Mouse (Mus musculus): Measurements from ENCODE around the gene Acat3. TPM values are rescaled to one million over a fixed set of nuclear protein-coding genes. Genes with fewer than 3 reads are reported as not detected.

The Acat3 gene
- total and polyA plus RNA-seq, 3 experiments, result 0.77 to 12.7 (median 1.4) TPM

- H3K4me1 ChIP-seq (ENCODE audit: control insufficient read depth in 1 of 2, insufficient read depth in 2 of 2), result no peaks in the 10 kb centered on the region
- TF ChIP-seq MAFK (IDR thresholded peaks at IDR 0.05; ENCODE audit: insufficient replicate concordance, low read length) (no peak), ZNF384 (IDR thresholded peaks at IDR 0.05; ENCODE audit: low read depth, low read length) (peak; percentile 45; the same call in 1 of the 2 replicates), ZC3H11A (IDR thresholded peaks at IDR 0.05; ENCODE audit: low read depth, low read length) (no peak), NRF1 (IDR thresholded peaks at IDR 0.05; ENCODE audit: low read depth, low read length) (no peak), BHLHE40 (IDR thresholded peaks at IDR 0.05; ENCODE audit: low read depth, low read length) (no peak), ZMIZ1 (IDR thresholded peaks at IDR 0.05; ENCODE audit: low read depth, low read length) (no peak)
- H3K4me3 ChIP-seq (replicated peaks in 1 of 3; ENCODE audit: low read depth in 2 of 3, low read length in 2 of 3, poor library complexity in 1 of 3), result no peak overlapping the region
- H3K4me2 ChIP-seq (ENCODE audit: insufficient read depth, low read depth, poor library complexity, severe bottlenecking), result no peak overlapping the region
- in situ Hi-C loops (cut with MboI; ENCODE audit: low pct_ligation_motif_present, low pct_unique_long_range_greater_than_20kb, low sequenced_read_pairs) (no loop called here), dilution Hi-C loops (cut with MboI; ENCODE audit: extremely low pct_ligation_motif_present, extremely low pct_unique_long_range_greater_than_20kb, low sequenced_read_pairs) (no loop called here)
- H3K79me2 ChIP-seq (replicated peaks; ENCODE audit: control insufficient read depth, extremely low read depth, insufficient read depth, poor library complexity, severe bottlenecking), result peaks cover under 1% of the 10 kb centered on the region; the same call in 1 of the 2 replicates
- no peaks in the 10 kb centered on the region for H3K27me3 ChIP-seq (replicated peaks)
- H3K9me3 ChIP-seq (replicated peaks; ENCODE audit: low read length), result no peaks in the 10 kb centered on the region
- peaks cover 20 to 65% of the 10 kb centered on the region in 2 experiments for H3K36me3 ChIP-seq (replicated peaks in 1 of 2; ENCODE audit: control insufficient read depth in 1 of 2, insufficient read depth in 1 of 2, low read length in 1 of 2)
- no peak overlapping the region for H3K9ac ChIP-seq (ENCODE audit: insufficient read depth, low read depth)
- no peak for DNase-seq (ENCODE audit: extremely low read depth)
- no peak overlapping the region for H3K27ac ChIP-seq (ENCODE audit: insufficient read depth, low read depth)
Measured at GRCm38 (mm10) chr17:12967173-12967572, 26.8 kb upstream of the Acat3 start.

DNA sequence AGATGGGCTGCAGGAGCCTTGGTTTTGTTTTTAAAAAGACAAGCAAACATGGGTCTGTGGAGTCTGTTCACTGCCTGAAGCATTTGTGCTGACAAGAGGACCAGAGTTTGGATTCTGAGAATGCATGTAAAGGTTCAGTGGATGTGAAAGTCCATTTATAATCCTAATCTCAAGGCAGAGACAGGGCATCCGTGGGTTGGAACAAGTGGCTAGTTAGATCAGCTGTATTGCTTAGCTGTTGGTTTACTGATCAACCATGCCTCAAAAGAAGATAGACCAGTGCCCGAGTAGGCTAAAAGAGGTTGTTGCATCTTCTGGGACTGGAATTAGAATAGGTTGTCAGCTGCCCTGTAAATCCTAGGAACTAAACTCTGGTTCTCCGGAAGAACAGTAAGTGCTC lies 23.1 kb upstream of the Acat3 start:
- H3K79me2 ChIP-seq (replicated peaks; ENCODE audit: control insufficient read depth, extremely low read depth, insufficient read depth, poor library complexity, severe bottlenecking), result no peaks in the 10 kb centered on the region; the same call in 1 of the 2 replicates
- TF ChIP-seq ZNF384 (IDR thresholded peaks at IDR 0.05; ENCODE audit: low read depth, low read length), result no peak
- TF ChIP-seq UBTF (IDR thresholded peaks at IDR 0.05; ENCODE audit: low read depth, low read length), result no peak
- TF ChIP-seq HCFC1 (IDR thresholded peaks at IDR 0.05; ENCODE audit: low read depth, low read length), result no peak
- no peak for TF ChIP-seq TBP (conservative IDR thresholded peaks at IDR 0.05; ENCODE audit: low read depth, low read length)
- no peak for TF ChIP-seq POLR2AphosphoS2 (IDR thresholded peaks at IDR 0.05; ENCODE audit: low read depth, low read length)
- TF ChIP-seq MAFK (IDR thresholded peaks at IDR 0.05; ENCODE audit: insufficient replicate concordance, low read length), result no peak
- no peak for TF ChIP-seq SIN3A (IDR thresholded peaks at IDR 0.05; ENCODE audit: low read length)
- no peak for TF ChIP-seq E2F4 (IDR thresholded peaks at IDR 0.05; ENCODE audit: insufficient replicate concordance, low read depth, low read length)
- TF ChIP-seq GABPA (IDR thresholded peaks at IDR 0.05; ENCODE audit: insufficient replicate concordance, low read depth, low read length), result no peak
- no peak overlapping the region for H3K9ac ChIP-seq (ENCODE audit: insufficient read depth, low read depth)
- peaks cover 14 to 35% of the 10 kb centered on the region in 2 experiments for H3K36me3 ChIP-seq (replicated peaks in 1 of 2; ENCODE audit: control insufficient read depth in 1 of 2, insufficient read depth in 1 of 2, low read length in 1 of 2)
- no peak overlapping the region for H3K4me2 ChIP-seq (ENCODE audit: insufficient read depth, low read depth, poor library complexity, severe bottlenecking)
- no peak overlapping the region for H3K4me3 ChIP-seq (replicated peaks in 1 of 3; ENCODE audit: low read depth in 2 of 3, low read length in 2 of 3, poor library complexity in 1 of 3)
- peaks cover 5 to 13% of the 10 kb centered on the region in 2 experiments; a peak in 3 of 4 replicates for H3K4me1 ChIP-seq (ENCODE audit: control insufficient read depth in 1 of 2, insufficient read depth in 2 of 2)
- H3K27ac ChIP-seq (ENCODE audit: insufficient read depth, low read depth), result no peak overlapping the region
- in situ Hi-C loops (cut with MboI; ENCODE audit: low pct_ligation_motif_present, low pct_unique_long_range_greater_than_20kb, low sequenced_read_pairs), result no loop called here
- H3K9me3 ChIP-seq (replicated peaks; ENCODE audit: low read length), result no peaks in the 10 kb centered on the region
- no peak for DNase-seq (ENCODE audit: extremely low read depth)
- H3K27me3 ChIP-seq (replicated peaks), result no peaks in the 10 kb centered on the region
- dilution Hi-C loops (cut with MboI; ENCODE audit: extremely low pct_ligation_motif_present, extremely low pct_unique_long_range_greater_than_20kb, low sequenced_read_pairs), result no loop called here
